Mouse (Mus musculus) heart, embryonic 11.5 days (tissue): ENCODE data around the gene Chrng. TPM values are rescaled to one million over a fixed set of nuclear protein-coding genes. Genes with fewer than 3 reads are reported as not detected.

Experiments
- ATAC-seq: fragments of 200-750 bp; cut with Nextera tagmentation; replicated peaks from 2 replicates; pipeline ENCODE4 v1.8.0; 2017; ENCODE audit warnings: moderate library complexity; ENCODE audit not compliant: insufficient number of reproducible peaks, low FRiP score, low TSS enrichment
- H3K27ac ChIP-seq: fragments of 300-500 bp; sonication (generic); 2 replicates; pipeline ENCODE4 v1.5.1; 2014; ENCODE audit warnings: mild to moderate bottlenecking, low read depth, low read length
- H3K27me3 ChIP-seq: fragments of 300-500 bp; sonication (generic); 2 replicates; pipeline ENCODE4 v1.6.1; 2014; ENCODE audit warnings: mild to moderate bottlenecking, low read length, mixed read lengths; ENCODE audit not compliant: control insufficient read depth, insufficient read depth
- H3K36me3 ChIP-seq: fragments of 300-500 bp; sonication (generic); 2 replicates; pipeline ENCODE4 v1.6.1; 2014; ENCODE audit warnings: mild to moderate bottlenecking, low read length, moderate library complexity, mixed read lengths; ENCODE audit not compliant: control insufficient read depth, insufficient read depth
- H3K4me1 ChIP-seq: fragments of 300-500 bp; sonication (generic); 2 replicates; pipeline ENCODE4 v1.6.1; 2014; ENCODE audit warnings: low read length; ENCODE audit not compliant: control insufficient read depth, insufficient read depth
- H3K4me2 ChIP-seq: fragments of 300-500 bp; sonication (generic); 2 replicates; pipeline ENCODE4 v1.6.1; 2014; ENCODE audit warnings: mild to moderate bottlenecking, moderate library complexity
- H3K4me3 ChIP-seq: fragments of 300-500 bp; sonication (generic); 2 replicates; pipeline ENCODE4 v1.5.1; 2014; ENCODE audit warnings: low read depth, low read length
- H3K9ac ChIP-seq: fragments of 300-500 bp; sonication (generic); 2 replicates; pipeline ENCODE4 v1.6.1; 2014; ENCODE audit warnings: mild to moderate bottlenecking, low read depth, low read length, moderate library complexity
- H3K9me3 ChIP-seq: fragments of 300-500 bp; sonication (generic); replicated peaks from 2 replicates; pipeline ENCODE4 v1.6.1; 2016; ENCODE audit warnings: low read length; ENCODE audit not compliant: control insufficient read depth
- WGBS: fragments of 180-500 bp; shearing (Covaris S2); extraction: QIAGEN DNeasy Blood & Tissue Kit; methylation state at CpG from one replicate; pipeline ENCODE4 v1.1.7; 2014; ENCODE audit not compliant: insufficient replicate concordance; 5-methylcytosine and 5-hydroxymethylcytosine counted together
- polyA plus RNA-seq: library from polyadenylated mRNA; unstranded; fragments of >200 nt; fragmentation: Nextera tagmentation; extraction: Ambion mirVana; gene quantifications from 2 replicates; pipeline ENCODE4 v1.2.1, GENCODE M21; 2014

The Chrng gene
- polyA plus RNA-seq, 1 experiment from 2014 or later = 1.5 TPM

GRCm38 (mm10) chr1:87252040-87252609 is 47.7 kb downstream of the Chrng start:
- Histone ChIP-seq H3K9ac (no peak overlapping the region), H3K9me3 (no peaks in the 10 kb centered on the region), H3K4me1 (no peaks in the 10 kb centered on the region), H3K4me3 (no peak overlapping the region), H3K27me3 (peaks cover 5% of the 10 kb centered on the region), H3K36me3 (no peaks in the 10 kb centered on the region), H3K27ac (no peak overlapping the region), H3K4me2 (no peak overlapping the region)
- no peak for ATAC-seq
- 61% methylated on average over 5 of the region's 5 CpGs for WGBS

GRCm38 (mm10) chr1:87255173-87255572 is 50.7 kb downstream of the Chrng start:
- H3K27me3 ChIP-seq = peaks cover 25% of the 10 kb centered on the region
- WGBS = 61% methylated on average over 4 of the region's 4 CpGs
- no peak for ATAC-seq

GRCm38 (mm10) chr1:87257691-87258090 is 53.2 kb downstream of the Chrng start:
- WGBS = 13% methylated on average over 11 of the region's 11 CpGs
- Histone ChIP-seq H3K9ac (no peak overlapping the region), H3K4me1 (no peaks in the 10 kb centered on the region), H3K27ac (no peak overlapping the region), H3K36me3 (no peaks in the 10 kb centered on the region), H3K4me2 (no peak overlapping the region), H3K27me3 (peaks cover 47% of the 10 kb centered on the region), H3K4me3 (no peak overlapping the region), H3K9me3 (no peaks in the 10 kb centered on the region)
- no peak for ATAC-seq

More at GRCm38 (mm10) chr1:87255173-87255572, 50.7 kb downstream of the Chrng start:
- no peak overlapping the region for H3K4me3 ChIP-seq
- no peak overlapping the region for H3K27ac ChIP-seq
- H3K9ac ChIP-seq = no peak overlapping the region
- no peaks in the 10 kb centered on the region for H3K36me3 ChIP-seq
- H3K4me1 ChIP-seq = no peaks in the 10 kb centered on the region
- H3K4me2 ChIP-seq = no peak overlapping the region
- no peaks in the 10 kb centered on the region for H3K9me3 ChIP-seq

- Histone ChIP-seq H3K36me3 (no peaks in the 10 kb centered on the region), H3K9ac (no peak overlapping the region), H3K4me1 (no peaks in the 10 kb centered on the region), H3K27ac (no peak overlapping the region), H3K4me2 (0 out of 2 replicates have a peak overlapping the region, but pooled peaks have one; percentile 19), H3K4me3 (no peak overlapping the region), H3K9me3 (no peaks in the 10 kb centered on the region), H3K27me3 (peaks cover 53% of the 10 kb centered on the region)
- no peak for ATAC-seq
- 9% methylated on average over 14 of the region's 14 CpGs for WGBS
These were observed 54.0 kb downstream of the Chrng start for GRCm38 (mm10) chr1:87258484-87258883.

- WGBS = 88% methylated on average over 2 of the region's 2 CpGs
- Histone ChIP-seq H3K27me3 (peaks cover 62% of the 10 kb centered on the region), H3K4me2 (no peak overlapping the region), H3K36me3 (no peaks in the 10 kb centered on the region), H3K9me3 (no peaks in the 10 kb centered on the region), H3K4me1 (0 out of 2 replicates have a peak, but pooled peaks cover 2% of the 10 kb centered on the region), H3K4me3 (no peak overlapping the region), H3K9ac (no peak overlapping the region), H3K27ac (no peak overlapping the region)
- ATAC-seq = no peak
These were observed 54.9 kb downstream of the Chrng start for GRCm38 (mm10) chr1:87259316-87259715.

Other genes with a start within 250 kb of the Chrng start
- gene Alppl2, start 114.7 kb upstream of the Chrng start, polyA plus RNA-seq = not detected in 2 replicates
- not detected in 2 replicates for gene Alpi, start 103.1 kb upstream of the Chrng start, polyA plus RNA-seq
- gene Akp3, start 79.7 kb upstream of the Chrng start, polyA plus RNA-seq = not detected in 2 replicates
- gene Ecel1, start 48.1 kb upstream of the Chrng start, polyA plus RNA-seq = not detected in 2 replicates
- gene Prss56, start 21.3 kb upstream of the Chrng start, polyA plus RNA-seq = not detected in 2 replicates
- gene Chrnd, start 14.1 kb upstream of the Chrng start, polyA plus RNA-seq = not detected in 2 replicates
- gene Eif4e2, start 9.3 kb downstream of the Chrng start, polyA plus RNA-seq = 121 and 128 TPM in 2 replicates
- gene Efhd1, start 59.7 kb downstream of the Chrng start, polyA plus RNA-seq = 0.26 and 0.42 TPM in 2 replicates
- gene Gigyf2, start 122.3 kb downstream of the Chrng start, polyA plus RNA-seq = 26.9 and 32.0 TPM in 2 replicates
- gene Kcnj13, start 190.1 kb downstream of the Chrng start, polyA plus RNA-seq = 0.37 and 0.54 TPM in 2 replicates